Mouse (Mus musculus) megakaryocyte-erythroid progenitor cell, adult 5-6 weeks (primary cell): Measurements from ENCODE around the gene Trip12. TPM values are rescaled to one million over a fixed set of nuclear protein-coding genes. Genes with fewer than 3 reads are reported as not detected.

ENCODE experiments used
- ATAC-seq: replicated peaks from 2 replicates; pipeline ENCODE4 v1.8.0; 2016; ENCODE audit warnings: mild to moderate bottlenecking, inconsistent platforms; ENCODE audit not compliant: severe bottlenecking, poor library complexity, low FRiP score, low TSS enrichment
- total RNA-seq, 2 experiments: library from RNA; stranded (forward) in 1 of 2; stranded (reverse) in 1 of 2; fragments of 200-1000, 215-1000 nt in 1 of 2; fragments of >200 nt in 1 of 2; fragmentation: Nextera tagmentation in 1 of 2; gene quantifications; 2 replicates each; pipeline ENCODE4 v1.2.3; 2014 to 2017

The Trip12 gene
- total RNA-seq (2014; fragmentation: Nextera tagmentation): 180 and 213 TPM in 2 replicates
- 284 and 335 TPM in 2 replicates for total RNA-seq (2017)

DNA sequence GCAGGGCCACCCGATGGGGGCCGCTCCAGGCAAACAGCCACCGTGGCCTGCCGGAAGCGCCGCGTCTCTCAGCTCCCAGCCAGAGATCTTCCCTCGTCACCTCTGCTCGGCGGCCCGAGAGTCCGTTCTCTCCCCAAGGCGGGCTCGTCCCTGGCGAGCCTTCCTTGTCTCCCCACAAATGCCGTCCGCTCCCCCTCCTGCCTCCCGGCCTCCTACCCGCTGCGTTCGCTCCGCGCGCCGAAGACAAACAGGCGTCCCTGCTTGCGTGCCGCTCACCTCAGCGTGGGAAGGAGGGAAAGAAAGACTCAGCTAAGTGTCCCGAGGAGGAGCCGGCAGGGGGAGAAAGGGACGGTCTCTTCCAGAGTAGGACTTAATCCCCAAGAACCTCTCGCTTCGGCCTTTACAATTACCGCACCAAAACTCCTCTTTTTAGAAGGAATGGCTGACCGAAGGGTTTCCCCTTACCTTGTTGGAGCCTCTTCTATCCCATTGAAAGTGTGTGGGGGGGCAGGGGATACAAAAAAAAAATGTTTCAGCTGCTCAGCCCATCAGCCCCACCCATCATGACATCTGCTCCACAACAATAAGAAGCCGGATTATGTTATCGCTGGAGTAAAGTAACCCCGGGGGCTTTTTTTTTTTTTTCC lies at the start of gene Trip12:
TSS of gene Trip12 (minus strand) at position 499 of the 647 bp plus-strand sequence.
- peak; percentile 61 for ATAC-seq

DNA sequence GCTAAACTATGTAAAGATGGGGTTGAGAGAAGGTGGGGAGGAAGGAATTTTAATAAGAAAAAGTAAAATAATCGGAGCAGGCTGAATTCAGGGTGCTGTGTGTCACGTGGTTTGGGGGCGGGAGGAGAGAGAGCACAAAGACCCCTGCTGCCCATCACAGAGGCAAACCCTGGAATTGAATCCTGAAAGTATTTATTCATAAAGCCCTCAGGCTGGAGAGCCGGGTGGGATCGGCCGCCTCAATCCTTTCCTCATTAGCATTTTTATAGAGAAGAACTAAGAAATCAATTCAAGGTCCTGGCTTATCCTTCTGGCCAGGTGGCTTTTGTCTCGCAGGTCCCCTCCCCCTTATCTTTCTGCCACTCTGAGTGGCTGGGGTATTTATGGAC lies 49.7 kb upstream of the Trip12 start:
- ATAC-seq: no peak

DNA sequence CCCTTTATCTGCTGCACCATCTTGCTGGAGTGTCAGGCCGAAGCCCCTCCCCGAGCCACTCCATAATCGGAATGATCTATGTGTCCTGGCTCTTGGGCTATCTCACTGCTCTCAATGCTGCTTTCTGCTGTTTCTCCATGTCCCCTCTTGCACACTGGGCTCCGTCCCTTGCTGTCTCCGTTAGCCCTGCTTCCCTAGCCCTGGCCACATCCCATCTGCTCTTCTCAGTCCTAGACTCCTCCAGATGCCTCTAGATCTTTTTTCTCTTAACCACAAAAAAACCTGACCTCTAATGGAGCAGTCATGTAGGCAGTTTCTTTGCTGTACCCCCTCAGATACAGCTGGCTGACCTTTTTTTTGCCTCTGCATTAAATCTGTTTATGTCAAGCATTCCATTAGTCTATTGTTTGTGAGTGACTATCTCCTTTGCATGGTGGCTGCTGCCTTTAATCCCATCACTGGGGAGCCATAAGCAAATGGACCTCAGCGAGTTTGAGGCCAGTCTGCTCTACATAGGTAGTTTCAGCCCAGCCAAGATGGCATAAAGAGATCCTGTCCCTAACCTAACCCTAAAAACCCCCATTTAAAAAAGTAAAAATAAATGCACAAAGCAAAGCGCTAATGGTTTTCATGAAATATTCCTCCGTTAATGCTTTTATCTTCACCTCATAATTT lies 49.2 kb upstream of the Trip12 start:
- ATAC-seq: no peak

DNA sequence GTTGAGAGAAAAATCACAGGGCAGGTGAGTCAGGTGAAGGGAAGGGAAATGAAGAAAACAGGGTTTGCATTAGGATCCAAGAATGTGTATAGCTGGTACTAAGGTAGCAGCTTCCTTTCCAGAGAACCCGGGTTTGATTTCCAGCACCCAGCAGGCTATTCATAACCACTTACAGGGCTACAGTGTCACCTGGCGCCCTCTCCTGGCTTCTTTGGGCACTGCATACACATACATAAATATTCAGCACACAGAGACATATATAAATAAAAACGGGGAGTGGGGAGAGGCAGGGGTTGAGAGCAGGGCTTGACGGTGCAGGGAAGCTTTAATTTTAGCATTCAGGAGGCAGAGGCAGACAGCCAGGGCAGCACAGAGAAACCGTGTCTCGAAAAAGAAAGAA lies 45.6 kb upstream of the Trip12 start:
- 0 out of 2 replicates have a peak, but pooled peaks have one; percentile 34 for ATAC-seq

DNA sequence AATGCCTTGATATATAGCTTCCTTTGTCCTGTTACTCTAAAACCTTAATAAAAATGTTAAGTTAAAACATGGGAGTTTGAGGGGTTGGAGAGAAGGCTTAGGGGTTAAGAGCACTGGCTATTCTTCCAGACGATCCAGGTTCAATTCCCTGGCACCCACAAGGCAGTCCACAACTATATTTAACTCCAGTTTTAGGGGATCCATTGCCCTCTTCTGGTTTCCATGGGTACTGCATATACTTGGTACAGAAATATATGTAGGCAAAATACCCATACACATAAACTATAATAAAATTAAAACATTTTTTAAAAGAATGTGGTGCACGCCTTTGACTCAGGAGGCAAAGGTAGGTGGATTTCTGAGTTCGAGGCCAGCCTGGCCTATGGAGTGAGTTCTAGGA lies 44.9 kb upstream of the Trip12 start:
- ATAC-seq: peak; percentile 65; the same call in 1 of the 2 replicates

DNA sequence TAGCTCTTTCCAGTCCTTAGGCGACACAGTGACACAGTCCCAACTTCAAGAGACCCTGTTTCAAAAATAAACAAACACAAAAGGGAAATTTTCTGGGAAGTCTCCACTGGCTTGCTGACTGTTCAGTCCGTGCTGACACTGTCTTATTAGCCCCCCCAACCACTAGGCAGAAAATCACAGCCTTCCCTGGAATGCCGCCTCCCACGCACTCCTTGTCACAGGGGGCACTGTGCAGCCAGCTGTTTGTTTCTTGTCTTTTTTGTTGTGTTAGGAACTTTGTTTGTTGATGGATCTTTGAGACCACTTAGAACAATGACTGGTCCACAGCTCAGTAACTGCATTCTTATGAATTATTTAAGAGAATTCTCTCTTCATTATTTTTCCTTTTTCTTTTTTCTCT lies 43.6 kb upstream of the Trip12 start:
- ATAC-seq: no peak

DNA sequence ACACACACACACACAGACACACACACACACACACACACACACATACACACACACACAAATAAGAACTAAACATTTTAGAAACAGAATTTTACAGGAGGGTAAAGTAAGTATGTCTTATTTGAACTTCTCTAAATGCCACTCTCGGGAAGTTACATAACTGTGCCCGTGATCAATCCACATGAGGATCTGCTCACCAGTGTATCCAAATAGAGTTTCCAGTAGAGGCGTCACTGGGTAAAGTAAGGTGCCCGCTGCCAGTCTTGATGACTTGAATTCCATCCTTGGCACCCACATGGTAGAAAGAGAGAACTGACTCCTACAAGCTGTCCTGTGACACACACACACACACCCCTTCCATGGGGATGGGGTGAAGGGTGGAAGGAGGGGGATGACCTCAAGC lies 42.6 kb upstream of the Trip12 start:
- ATAC-seq: no peak

DNA sequence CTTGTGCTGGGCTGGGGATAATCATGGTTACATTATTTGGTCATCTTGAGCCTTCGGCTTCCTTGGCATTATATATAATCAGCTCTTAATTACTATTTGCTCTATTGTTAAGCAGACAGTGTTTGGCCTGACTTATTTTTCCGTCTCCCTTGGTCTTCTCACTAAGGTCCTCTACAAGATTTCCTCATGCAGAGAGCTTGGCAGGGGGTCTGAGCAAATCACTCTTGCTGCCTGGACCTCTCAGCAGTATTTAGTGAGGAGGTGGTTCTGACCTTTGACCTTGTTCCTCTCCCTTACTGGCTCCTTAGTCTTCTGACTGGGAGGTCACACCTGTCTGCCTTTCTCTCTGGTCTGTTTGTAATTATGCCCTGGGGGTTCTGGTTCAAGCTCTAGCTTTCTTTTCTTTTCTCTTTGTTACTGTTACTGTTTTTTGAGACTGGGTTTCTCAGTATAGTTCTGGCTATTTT lies 41.8 kb upstream of the Trip12 start:
- no peak for ATAC-seq

DNA sequence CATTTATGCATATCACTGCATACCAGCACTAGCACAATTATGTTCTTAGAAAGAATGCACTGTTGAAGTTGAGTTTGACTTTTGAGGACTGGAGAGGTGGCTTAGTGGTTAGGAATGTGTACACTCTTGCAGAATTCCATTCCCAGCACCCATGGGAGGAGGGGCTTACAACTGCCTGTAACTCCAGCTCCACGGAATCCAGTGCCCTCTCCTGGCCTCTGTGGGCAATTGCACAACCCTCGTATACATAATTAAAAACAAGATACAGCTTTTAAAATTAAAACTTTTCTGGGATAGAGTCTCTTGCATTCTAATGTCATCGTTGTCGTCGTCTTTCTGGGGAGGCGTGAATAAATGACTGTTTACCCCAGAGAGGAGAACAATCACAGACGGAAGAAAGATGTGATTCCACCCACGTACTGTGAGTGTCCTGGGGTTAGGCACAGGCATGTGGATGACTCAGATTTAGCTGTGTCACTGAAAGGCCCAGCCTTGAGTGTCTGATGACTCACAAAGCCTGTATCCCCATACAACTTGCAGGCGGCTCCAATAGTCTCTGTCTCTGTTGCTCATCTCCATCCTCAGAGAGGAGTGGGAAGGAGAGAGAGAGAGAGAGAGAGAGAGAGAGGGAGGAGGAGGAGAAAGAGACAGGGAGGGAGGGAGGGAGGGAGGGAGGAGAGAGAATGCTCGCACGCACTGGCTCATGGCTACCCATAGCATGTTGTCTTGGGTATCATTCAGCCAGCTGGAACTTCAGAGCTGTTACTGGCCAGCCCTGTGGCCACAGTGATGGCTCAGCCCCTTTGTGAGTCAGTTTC lies 41.1 kb upstream of the Trip12 start:
- no peak for ATAC-seq

DNA sequence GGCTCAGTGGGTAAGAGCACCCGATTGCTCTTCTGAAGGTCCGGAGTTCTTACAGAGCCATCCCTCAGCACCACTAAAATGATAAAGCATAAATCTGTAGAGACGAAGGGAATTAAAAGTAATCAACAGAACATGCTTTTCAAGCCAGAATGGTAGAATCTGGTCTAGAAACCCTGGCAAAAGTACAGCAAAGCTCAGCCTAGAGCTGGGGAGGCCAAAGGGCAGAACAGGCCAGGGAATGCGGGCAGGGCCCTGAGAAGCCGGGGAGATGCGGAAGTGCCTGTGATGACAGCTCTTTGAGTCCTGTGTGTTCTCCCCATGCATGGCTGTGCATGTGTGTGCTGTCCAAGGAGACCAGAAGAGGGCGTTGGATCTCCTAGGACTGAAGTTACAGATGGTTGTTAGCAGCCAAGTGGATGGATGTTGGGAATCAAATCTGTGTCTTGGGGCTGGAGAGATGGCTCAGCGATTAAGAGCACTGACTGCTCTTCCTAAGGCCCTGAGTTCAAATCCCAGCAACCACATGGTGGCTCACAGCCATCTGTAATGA lies 39.3 kb upstream of the Trip12 start:
- no peak for ATAC-seq

DNA sequence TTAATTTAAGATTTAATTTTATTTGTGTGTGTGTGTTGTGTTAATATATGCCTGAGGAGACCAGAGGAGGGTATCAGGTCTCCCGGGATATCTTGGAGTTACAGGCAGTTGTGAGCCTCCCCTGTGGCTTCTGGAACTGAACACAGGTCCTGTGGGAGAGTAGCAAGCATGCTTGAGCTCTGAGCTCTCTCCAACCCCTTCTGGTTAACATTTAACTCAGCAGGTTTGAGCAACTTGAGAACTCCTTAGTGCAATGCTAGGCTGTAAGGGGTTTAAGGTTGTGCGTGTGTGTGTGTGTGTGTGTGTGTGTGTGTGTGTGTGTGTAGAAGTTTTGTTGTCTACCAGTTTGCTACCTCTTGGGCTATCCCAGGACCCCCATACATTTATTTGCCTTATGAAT lies 37.3 kb upstream of the Trip12 start:
- no peak for ATAC-seq

DNA sequence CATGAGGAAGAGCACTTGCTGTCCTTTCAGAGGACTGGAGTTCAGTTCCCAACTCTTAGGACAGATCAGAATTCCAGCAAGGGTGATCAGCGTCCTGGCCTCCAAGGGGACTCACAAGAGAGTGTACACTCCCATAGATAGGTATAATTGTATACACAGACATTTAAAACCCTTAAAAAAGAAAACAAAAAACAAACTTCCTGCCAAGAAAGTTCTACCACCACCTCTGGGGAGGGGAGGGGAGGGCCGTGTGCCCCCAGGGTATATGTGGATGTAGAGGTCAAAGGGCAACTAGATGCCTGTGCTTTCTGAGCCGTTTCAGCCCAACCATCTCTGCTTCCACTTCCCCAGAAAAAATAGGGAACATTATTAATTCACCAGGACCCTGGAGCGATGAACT lies 32.6 kb upstream of the Trip12 start:
- no peak for ATAC-seq

DNA sequence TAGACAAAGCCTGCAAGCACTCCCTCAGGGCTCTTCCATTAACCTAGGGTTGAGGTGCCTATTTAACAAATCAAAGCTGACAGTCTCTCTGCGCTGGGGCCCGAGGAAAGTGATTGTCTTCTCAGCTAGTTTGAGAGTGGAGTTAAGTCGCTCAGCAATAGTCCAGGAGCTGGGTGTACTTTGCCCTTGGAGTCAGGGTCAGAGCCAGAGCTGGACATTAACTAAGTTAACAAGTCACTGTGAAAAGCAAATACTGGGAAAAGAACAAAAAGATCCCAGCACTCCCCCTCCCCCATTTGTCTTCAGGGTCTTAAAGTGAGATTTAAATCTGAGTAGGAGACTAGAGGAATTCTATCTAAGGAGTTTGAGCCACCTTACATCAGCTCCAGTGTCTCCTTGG lies 31.8 kb upstream of the Trip12 start:
- ATAC-seq: no peak

DNA sequence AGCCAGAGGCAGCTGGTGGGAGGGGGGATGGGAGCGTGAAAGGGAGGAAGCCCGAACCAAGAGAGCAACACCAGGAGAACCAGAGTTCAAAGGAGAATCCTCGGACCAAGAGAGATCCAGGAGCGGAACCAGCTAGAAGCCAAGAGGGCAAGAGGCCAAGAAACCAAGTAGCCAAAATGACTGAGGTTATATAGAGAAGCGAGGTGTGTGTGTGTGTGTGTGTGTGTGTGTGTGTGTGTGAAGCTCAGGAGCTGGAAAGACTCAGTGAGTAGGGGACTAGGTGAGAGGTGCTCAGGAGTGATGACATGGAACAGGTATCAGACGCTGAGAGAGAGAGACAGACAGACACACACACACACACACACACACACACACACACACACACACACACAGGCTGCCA lies 30.8 kb upstream of the Trip12 start:
- no peak for ATAC-seq

DNA sequence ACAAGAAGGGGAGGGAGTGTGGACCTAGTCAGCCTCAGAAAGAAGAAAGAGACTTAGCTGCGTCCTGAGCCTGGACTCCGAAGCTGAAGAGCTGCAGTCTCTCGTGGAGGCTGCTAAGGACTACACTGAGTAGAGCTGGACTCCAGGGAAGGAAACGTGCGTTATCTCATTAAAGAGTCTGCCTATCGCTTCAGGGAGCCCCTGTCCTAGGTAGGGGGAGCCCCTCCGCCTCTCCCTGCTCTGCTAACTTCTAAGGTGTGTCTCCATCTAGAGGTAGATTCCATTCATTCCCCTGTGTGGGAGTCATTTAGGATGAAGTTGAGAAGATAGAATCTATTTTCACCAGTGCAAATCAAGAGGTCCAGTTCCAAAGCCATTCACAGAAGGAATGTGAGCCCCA lies 29.2 kb upstream of the Trip12 start:
- no peak for ATAC-seq

DNA sequence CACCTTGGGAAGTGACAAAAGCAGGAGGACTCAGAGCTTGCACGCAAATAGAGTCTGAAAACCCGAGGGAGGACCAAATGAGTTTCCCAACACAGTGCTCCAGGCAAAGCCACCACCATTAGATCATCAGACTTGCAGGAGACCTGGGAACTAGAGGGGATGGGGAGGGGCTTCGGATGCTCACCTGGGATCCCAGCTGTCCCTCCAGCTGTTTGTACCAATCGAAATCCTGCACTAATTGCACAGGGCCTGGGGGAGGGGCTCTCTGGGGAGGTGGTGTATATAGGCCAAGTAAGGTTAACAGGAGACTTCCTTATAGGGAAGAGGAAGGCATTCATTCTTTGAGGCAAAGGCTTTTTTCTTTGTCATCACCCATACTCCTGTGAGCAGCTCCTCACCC lies 28.5 kb upstream of the Trip12 start:
- ATAC-seq: no peak

DNA sequence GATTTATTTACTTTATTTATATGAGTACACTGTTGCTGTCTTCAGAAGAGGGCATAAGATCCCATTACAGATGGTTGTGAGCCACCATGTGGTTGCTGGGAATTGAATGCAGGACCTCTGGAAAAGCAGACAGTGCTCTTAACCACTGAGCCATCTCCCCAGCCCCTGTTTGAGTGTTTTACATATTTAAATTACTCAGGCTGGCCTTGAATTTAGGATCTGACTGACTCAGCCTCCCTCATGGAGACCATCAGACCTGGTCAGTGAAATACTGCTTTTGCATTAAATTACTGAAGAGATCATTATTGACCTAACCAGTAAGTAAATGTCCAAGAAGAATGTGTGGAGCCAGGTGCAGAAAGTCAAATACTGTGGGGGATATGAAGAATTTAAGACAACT lies 28.0 kb upstream of the Trip12 start:
- no peak for ATAC-seq

DNA sequence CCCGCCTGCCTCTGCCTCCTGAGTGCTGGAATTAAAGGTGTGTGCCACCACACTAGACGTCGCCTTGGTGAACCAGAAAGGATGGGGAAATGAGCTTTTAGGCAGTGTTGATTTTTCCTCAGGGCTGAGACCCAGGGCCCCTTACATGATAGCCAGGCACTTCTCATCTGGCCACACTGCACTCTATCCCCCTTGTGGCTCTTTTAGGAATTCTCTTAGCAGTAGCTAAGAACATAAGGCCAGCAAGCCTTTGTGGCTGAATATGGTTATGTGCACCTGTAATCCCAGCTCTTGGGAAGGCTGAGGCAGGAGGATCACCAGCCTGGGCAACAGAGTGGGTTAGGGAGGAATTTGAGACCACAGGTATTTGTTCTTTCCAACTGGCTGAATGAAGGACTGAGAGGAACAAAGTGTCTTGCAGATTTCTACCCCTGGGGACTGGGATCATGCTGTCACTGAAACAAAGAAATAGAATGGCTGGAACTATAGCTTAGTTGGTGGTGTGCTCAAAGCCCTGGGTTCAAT lies 26.5 kb upstream of the Trip12 start:
- ATAC-seq: 0 out of 2 replicates have a peak, but pooled peaks have one; percentile 32

DNA sequence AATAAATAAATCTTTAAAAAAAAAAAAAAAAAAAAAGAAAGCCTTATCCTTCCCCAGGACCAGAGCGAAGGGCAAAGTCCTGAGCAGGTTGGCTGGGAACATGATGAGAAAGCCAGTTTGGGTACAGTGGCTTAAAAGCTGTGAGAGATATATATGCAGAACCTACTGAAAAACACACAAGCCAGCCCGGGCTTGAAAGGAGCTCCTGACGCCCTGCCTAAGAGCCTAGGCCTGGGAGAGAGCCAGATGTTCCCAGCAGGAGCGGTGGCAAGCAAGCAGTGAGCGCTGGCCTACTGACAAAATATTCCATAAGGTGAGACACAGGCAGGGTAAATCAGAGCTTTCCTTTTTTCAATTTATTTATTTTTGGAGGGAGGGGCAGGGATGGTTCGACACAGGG lies 25.9 kb upstream of the Trip12 start:
- ATAC-seq: no peak

DNA sequence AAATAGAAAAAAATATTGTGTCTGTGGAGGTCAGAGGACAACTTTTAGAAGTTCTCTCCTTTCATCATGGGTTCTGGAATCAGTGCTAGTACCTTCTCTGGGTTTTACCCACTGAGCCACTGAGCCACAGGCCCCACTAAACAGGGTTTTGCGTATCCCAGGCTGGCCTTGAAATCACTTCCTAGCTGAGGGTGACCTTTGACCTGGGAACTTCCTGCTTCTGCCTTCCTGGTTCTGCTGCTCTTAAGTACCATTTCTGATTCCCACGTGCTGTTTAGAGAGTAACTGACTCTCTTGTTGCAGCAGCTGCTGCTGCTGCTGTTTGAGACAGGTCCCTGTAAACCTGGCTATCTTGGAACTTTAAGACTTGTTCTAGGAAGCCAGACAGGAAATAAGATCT lies 24.3 kb upstream of the Trip12 start:
- no peak for ATAC-seq
